Mouse (Mus musculus) cerebellum, postnatal 25 days (tissue): Measurements from ENCODE around the gene Col26a1.

Experiments
- DNase-seq, 2 experiments: peaks; one replicate each; pipeline ENCODE4 v3.0.0; 2021; ENCODE audit warnings: mixed read lengths in 2 of 2

The Col26a1 gene

DNA sequence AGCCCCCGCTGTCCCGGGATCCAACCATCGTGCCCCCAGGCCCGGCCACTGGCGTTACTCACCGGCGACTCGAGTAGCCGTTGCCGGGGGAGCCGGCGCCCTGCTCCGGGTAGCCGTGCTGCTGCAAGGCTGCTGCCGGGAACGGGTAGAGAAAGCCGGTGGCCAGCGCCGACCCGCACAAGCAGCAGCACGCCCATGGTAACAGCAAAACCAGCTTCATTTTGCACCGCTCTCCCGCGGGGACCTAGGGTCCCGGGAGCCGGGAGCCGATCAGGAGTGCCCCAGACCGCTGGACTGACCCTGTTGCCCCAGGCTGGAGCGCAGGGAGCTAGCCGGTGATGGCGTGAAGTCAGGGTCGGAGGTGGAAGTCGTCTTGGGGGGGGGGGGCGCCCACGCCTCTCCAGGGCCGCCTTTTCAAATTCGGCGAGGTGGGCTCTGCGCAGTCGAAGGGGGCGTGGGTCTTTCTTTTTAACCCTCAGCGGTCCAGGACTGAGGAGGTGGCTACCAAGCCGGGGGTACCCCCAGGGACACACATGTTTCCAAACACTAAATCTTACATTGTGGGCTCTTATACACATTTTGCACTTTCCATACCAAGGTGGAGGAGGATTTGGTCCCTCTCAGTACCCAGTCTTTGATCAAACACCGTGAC is at the start of gene Col26a1:
TSS of gene Col26a1 (minus strand) at position 422 of the 652 bp plus-strand sequence.
- DNase-seq = peak; percentile 12 to 15

GRCm38 (mm10) chr5:136931896-136932295 is 48.9 kb upstream of the Col26a1 start:
- no peak for DNase-seq

DNA sequence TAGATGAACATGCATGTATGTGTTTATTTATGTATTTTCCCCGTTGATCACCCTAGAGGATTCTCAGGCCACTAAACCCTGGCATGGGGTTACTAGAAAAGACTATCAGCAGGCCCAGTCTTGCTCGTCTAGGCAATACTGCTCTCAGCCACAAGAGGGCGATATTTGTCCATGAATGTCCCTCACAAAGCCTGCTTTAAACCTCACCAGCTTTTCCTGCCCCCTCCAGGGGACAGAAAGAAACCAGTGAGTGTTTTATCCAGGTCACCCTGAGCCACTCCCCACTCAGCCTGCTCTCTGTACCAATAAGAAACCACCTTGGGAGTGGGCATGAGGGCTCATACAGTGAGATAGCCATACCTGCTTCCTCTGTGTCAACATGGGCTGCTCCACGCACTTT is 46.1 kb upstream of the Col26a1 start:
- DNase-seq = peak; percentile 85 to 89

DNA sequence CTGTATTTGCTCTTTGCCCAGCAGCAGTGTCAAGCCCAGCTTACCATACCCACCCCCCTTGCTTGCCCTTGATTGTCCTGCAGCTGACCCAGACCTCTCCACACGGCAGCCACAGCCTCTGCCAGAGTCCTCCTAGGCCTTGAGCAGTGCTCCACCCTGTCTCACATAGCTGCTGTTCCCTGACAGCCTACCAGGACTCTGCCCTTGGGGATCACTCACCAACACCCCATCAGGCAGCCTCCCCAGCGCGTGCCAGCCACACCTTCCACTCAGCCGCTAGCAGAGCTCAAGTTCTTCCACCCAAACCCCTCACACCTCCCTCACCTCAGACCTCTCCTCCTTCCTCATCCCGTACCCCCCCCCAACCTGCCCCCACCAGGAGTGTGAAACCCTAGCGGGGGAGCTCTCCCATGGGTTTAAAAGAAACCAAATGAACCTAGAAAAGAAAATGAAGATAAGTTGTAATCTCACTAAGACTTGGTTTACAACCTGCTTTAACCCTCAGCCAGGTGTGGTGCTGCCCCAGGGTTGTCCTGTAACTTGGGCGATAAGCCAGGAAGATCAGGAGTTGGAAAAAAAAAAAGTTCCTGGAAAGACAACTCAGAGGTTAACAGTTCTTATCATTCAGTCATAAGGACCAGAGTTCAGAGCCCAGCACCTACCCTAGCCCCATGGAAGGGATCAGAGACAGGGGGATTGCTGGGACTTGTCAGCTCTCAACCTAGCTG is 40.9 kb upstream of the Col26a1 start:
- no peak for DNase-seq

DNA sequence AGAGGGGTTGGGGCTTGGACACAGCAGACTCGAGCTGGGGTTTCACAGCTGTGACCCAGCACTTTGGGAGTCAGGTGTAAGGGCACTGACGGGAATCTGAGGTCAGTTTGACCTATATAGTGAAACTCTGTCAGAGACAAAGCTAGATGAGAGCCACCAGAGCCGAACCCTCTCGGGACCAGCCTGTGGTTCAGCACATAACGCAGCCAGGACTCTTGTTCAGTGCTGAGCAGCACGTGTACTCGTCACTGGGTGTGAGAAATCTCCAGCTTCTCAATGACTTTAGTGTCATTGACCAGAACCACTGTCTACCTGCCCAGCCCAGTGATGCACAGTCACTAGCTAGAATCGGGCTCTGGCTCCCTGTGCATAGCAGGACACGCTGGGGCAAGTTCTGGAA is 39.8 kb upstream of the Col26a1 start:
- no peak for DNase-seq

- DNase-seq = peak; percentile 17 to 25
Measured at GRCm38 (mm10) chr5:136919546-136920301, 36.7 kb upstream of the Col26a1 start.

DNA sequence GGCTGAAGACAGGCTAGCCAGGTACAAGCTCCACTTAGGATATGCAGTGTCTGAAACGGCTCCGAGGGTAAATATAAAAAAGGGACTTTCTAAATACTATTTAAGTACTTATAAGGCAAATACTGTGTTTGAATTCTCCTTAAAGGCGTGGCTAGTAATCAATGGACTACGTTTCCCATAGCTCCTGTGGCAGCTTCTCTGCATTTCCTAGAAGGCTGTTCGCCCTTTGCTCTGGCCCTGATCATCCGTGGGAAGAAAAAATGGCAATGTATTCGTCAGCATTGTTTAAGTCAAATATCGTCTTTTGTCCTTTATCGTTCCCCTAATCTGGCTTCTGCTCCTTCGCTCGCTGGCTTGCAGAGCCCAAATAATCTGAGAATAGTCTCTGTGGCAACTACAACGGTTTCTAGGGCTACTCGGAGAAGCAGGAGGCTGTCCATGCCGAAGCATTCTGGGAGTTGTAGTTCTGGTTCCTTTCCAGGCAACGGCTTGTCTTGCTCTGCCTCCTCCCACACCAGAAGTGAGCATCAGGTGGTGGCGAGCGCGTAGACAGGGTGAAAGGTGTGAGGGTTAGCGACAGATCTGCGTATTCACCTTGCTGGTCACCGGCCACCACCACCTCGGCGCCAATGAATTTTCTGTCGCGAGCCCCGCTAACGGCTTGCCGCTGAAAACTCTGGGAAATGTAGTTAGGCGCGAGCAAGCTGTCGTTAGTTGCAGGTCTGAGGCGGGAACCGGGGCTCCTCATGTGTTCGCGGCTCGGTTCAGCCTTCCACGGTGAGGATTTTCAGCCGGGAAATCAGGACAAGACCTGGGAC is 35.9 kb upstream of the Col26a1 start:
- DNase-seq = peak; percentile 83 to 87

- no peak for DNase-seq
Measured at GRCm38 (mm10) chr5:136917613-136918242, 34.7 kb upstream of the Col26a1 start.

DNA sequence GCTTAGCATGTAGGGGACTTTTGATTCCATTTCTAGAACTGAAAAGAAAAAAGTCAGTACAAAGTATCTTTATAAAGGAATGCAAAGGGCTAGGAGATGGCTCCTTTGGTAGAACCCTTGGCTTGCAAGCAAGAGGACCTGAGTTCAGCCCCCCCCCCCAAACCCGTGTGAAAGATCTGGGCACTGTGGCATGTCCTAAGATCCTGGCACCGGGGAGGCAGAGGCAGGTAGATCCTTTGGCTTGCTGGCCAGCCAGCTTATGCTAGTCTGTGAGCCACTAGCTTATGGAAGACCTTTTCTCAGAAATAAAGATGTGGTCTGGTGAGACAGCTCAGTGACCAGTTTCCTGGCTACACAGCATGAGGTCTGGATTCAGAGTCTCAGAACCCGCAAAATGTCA is 31.2 kb upstream of the Col26a1 start:
- DNase-seq = no peak

DNA sequence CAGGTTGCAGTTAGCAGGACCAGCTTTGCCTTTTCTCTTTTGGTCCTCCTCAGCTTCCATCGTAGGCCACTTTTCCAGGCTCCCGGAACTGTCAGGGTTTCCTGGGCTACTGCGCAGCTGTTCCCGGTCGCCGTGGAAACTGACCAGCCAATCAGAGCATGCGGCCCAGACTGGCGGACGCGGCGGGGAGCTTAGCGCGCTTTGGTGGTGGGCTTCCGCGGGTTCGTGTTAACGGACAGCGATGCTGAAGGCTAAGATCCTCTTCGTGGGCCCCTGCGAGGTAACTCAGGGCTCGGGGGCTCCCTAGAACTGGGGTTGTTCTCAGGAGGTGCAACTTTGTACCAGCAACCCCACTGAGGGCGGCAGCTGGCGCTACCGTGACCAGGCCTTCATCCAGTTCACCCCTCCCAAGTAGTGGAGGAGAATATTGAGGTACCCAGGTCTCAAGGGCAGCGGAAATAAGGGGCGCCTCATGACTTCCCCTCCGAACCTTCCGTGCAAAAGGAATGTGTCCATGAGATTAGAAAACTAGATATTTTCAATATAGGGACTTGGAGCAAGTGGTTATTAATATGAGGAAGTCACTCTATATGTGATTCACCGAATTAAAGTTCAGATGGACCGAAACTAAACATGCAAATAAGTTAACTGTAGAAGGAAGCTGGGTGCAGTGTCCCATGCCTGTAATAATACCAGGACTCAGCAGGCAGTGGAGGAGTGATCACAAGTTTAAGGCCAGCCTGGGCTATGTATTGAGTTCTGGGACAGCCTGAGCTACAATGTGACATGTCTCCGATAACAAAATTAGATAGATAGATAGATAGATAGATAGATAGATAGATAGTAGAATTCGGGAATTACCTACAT is 25.2 kb upstream of the Col26a1 start, which contains the start of gene Ift22:
TSS of gene Ift22 (plus strand) at position 160 of the 867 bp plus-strand sequence.
- peak; percentile 97 for DNase-seq

GRCm38 (mm10) chr5:136907587-136907986 is 24.6 kb upstream of the Col26a1 start:
- DNase-seq = no peak

GRCm38 (mm10) chr5:136905630-136906029 is 22.6 kb upstream of the Col26a1 start:
- DNase-seq = peak in 1 of 2 experiments; percentile 42

- DNase-seq = no peak
Measured at GRCm38 (mm10) chr5:136904621-136905020, 21.6 kb upstream of the Col26a1 start.

- DNase-seq = no peak
Measured at GRCm38 (mm10) chr5:136895529-136895963, 12.5 kb upstream of the Col26a1 start.

DNA sequence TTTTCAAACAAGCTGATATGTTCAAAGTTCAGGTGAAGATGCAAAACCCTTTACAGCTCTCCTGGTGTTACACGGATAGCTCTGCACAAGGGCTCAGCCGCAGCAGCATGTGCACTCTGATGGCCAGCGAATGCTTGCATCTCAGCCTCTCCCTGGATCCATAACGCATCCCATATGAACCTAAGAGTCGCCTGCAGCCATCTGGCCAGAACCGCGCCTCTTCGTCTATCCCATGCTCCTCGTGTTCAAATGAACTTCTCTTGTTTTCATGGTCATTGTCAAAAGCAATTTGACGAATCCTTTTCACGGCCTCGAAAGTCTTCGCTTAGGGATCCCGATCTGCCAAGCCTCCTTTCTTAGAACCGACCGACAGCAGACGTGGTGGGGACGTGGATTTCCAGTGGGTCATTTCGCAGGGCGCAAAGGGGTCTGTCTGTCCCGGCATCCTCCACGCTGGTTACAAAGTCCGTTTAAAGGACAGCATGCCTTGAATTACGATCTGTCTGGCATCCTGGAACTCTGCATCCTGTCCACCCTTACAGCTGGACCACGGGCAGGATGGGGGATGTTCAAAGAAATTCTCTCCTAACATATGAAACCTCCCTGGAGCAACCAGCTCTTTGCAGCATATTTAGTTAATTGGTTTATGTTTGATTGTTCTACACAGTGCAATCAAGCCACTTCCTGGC is 12.0 kb upstream of the Col26a1 start:
- no peak for DNase-seq

DNA sequence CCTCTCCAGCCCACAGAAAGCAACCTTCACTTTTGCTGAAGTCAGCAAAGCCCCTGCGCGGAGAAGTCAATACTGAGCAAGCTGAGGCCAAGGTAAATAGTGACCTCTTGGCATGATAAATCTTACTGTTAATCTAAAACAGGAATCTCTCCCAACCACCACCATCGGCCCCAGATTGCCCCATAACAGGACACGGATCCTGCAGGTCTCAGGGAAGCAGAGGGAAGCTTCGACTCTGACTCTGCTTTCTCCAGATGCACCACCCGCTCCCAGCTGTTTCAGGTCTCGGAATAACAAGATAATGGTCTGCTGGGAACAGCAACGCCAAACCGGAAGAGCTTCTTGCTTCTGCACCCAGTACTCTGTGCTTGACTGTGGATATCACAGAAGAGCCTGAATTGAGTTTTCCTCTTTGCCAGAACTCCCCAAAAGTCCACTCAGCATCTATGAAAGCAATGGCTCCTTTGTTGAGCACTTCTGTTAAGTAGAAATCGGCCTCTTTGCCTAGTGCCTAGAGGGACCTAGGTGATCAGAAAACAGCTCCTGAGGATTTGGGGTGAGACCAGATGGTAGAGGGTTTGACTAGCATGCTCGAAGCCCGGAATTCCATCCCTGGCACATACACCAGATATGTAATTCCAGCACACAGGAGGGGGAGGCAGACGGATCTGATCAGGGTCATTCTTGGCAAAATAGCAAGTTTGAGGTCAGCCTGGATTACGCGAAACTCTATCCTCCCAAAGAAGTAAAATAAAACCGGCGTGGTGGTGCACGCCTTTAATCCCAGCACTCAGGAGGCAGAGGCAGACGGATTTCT is 5.7 kb upstream of the Col26a1 start:
- no peak for DNase-seq

GRCm38 (mm10) chr5:136886957-136887356 is 3.9 kb upstream of the Col26a1 start:
- no peak for DNase-seq

GRCm38 (mm10) chr5:136882055-136882787 is 788 bp downstream of the Col26a1 start:
- peak; percentile 9 to 17 for DNase-seq
